Mouse (Mus musculus) brain, embryonic 14.5 days (tissue): ENCODE measurements around the gene Col19a1.

ENCODE experiments used
- CTCF ChIP-seq: fragments of 200-500 bp; IDR thresholded peaks from 2 replicates; pipeline ENCODE4 v1.5.1; 2012; ENCODE audit warnings: inconsistent platforms, mild to moderate bottlenecking, moderate library complexity, borderline replicate concordance; ENCODE audit not compliant: insufficient read depth, insufficient read length; ENCODE audit errors: extremely low read depth
- POLR2A ChIP-seq: fragments of 200-500 bp; IDR thresholded peaks from 2 replicates; pipeline ENCODE4 v1.6.1; 2012; ENCODE audit warnings: mild to moderate bottlenecking, inconsistent platforms, borderline replicate concordance; ENCODE audit not compliant: poor library complexity, insufficient read depth, insufficient read length, severe bottlenecking; ENCODE audit errors: extremely low read depth

DNA sequence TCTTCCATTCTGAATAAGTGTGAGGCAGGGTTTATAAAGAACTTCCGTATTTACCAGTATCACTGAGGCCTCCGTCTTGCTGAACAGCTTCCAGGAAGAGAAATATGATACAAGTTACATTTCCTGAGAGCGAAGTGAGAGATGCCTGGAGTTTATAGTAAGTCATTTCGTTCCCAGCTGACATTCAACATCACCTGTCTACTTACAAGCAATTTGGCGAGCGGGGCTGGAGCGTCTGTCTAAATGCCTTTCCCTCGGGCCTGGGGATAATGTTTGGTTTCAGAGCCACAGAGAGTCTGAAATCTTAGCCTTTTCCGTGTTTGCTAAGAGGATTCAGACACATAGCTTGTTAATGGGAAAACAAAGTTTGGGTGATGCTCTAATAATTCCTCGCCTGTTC is 37.2 kb downstream of the Col19a1 start:
- TF ChIP-seq CTCF = no peak
- TF ChIP-seq POLR2A = no peak
